ENCODE assay signal across 23 mouse cellular contexts in the genomic region with DNA sequence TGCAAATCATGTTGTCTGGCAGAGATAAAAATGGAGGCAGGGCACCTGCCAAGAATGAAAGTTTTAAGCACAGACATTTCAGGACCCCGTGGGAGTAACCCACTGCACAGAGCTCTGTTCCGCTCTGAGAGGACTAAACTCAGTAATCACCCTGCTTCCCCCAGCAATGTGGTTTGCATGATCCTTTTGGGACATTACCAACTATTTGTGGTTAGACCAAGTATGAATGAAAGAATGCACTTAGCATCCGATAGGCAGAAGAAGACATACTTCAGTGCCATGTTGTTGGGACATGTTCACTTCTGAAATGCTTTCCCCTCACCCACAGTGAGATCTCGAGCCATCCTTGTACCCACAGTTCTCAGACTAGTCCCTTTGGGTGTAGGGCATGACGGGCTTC. TPM values are rescaled to one million over a fixed set of nuclear protein-coding genes. Genes with fewer than 3 reads are reported as not detected.
"Had no signal": no experiment of that assay in that cellular context is flagged by ENCODE, and none has a peak within 500 bp of the region (broad histone marks: within the 10 kb centered on the region; RNA-seq: fewer than 3 reads in every experiment).

No protein-coding gene starts in this region.

- H3K27ac ChIP-seq: layer of hippocampus, adult 2 months; limb, embryonic 10.5 days; limb, embryonic 13.5 days; liver, embryonic 12.5 days; liver, embryonic 15.5 days; lung, embryonic 15.5 days; neural tube, embryonic 12.5 days; neural tube, embryonic 15.5 days had no signal

- H3K27me3 ChIP-seq: limb, embryonic 13.5 days; liver, embryonic 12.5 days; liver, embryonic 15.5 days; lung, embryonic 15.5 days; neural tube, embryonic 12.5 days; neural tube, embryonic 15.5 days had no signal

- ATAC-seq: liver, embryonic 12.5 days had no signal

- H3K4me1 ChIP-seq: limb, embryonic 10.5 days; liver, embryonic 12.5 days; liver, embryonic 15.5 days; lung, embryonic 15.5 days; neural tube, embryonic 12.5 days; neural tube, embryonic 15.5 days had no signal

- H3K36me3 ChIP-seq: limb, embryonic 10.5 days; limb, embryonic 13.5 days; liver, embryonic 12.5 days; liver, embryonic 15.5 days; lung, embryonic 15.5 days; neural tube, embryonic 12.5 days; neural tube, embryonic 15.5 days had no signal

- DNase-seq: kidney, adult 9 months; kidney, postnatal 14 days; layer of hippocampus, adult 9-11 months; liver; lung, adult 18-20 months; lung, postnatal 14 days; lung, postnatal 4 days; midbrain, embryonic 14.5 days; retina, postnatal 1 day; right cerebral cortex, postnatal 25 days; spleen, adult 18-20 months; thymus, adult 18-20 months; thymus, postnatal 36 days had no signal

- H3K4me2 ChIP-seq: limb, embryonic 13.5 days; liver, embryonic 12.5 days; liver, embryonic 15.5 days; lung, embryonic 15.5 days; midbrain, embryonic 11.5 days; neural tube, embryonic 12.5 days; neural tube, embryonic 15.5 days had no signal

- H3K4me3 ChIP-seq: layer of hippocampus, adult 2 months; limb, embryonic 10.5 days; limb, embryonic 13.5 days; liver, embryonic 12.5 days; liver, embryonic 15.5 days; lung, embryonic 15.5 days; neural tube, embryonic 12.5 days; neural tube, embryonic 15.5 days had no signal

- H3K9ac ChIP-seq: limb, embryonic 13.5 days; liver, embryonic 12.5 days; liver, embryonic 15.5 days; lung, embryonic 15.5 days; neural tube, embryonic 12.5 days; neural tube, embryonic 15.5 days had no signal

- H3K9me3 ChIP-seq: limb, embryonic 10.5 days; limb, embryonic 13.5 days; liver, embryonic 12.5 days; liver, embryonic 15.5 days; lung, embryonic 15.5 days; neural tube, embryonic 12.5 days; neural tube, embryonic 15.5 days had no signal

RNA-seq across cellular contexts. Expression of a gene that starts 24.3 kb away (rescaled TPM):
- total RNA-seq: megakaryocyte-erythroid progenitor cell, adult 5-6 weeks had no signal
- polyA plus RNA-seq: liver, embryonic 12.5 days had no signal
